Mouse (Mus musculus) lung, postnatal 0 days (tissue): ENCODE measurements at regions not wholly inside any gene's neighbourhood (a gene's known extent, or its start where the extent isn't known, plus 50 kb on each side); places are given as distances from the start of the nearest gene placed in this dataset.

Experiments used
- ATAC-seq: fragments of 200-750 bp; cut with Nextera tagmentation; 2 replicates; pipeline ENCODE4 v1.8.0; 2017; ENCODE audit warnings: moderate library complexity
- DNase-seq: peaks from one replicate; pipeline ENCODE4 v3.0.0-alpha.2; 2016; ENCODE audit warnings: low spot score
- H3K27ac ChIP-seq: fragments of 300-500 bp; sonication (generic); 2 replicates; pipeline ENCODE4 v1.5.1; 2014; ENCODE audit warnings: antibody characterized with exemption, mild to moderate bottlenecking, low read length, mixed read lengths
- H3K27me3 ChIP-seq: fragments of 300-500 bp; sonication (generic); replicated peaks from 2 replicates; pipeline ENCODE4 v1.6.1; 2014; ENCODE audit warnings: low read length, mixed read lengths; ENCODE audit not compliant: insufficient read depth
- H3K36me3 ChIP-seq: fragments of 300-500 bp; sonication (generic); 2 replicates; pipeline ENCODE4 v1.6.1; 2014; ENCODE audit warnings: low read length, mixed read lengths; ENCODE audit not compliant: insufficient read depth
- H3K4me1 ChIP-seq: fragments of 300-500 bp; sonication (generic); 2 replicates; pipeline ENCODE4 v1.6.1; 2014; ENCODE audit warnings: antibody characterized with exemption, low read depth, low read length, mixed read lengths; ENCODE audit not compliant: insufficient read depth
- H3K4me2 ChIP-seq: fragments of 300-500 bp; sonication (generic); replicated peaks from 2 replicates; pipeline ENCODE4 v1.6.1; 2014; ENCODE audit warnings: low read depth, mild to moderate bottlenecking, low read length, moderate library complexity, mixed read lengths
- H3K4me3 ChIP-seq: fragments of 300-500 bp; sonication (generic); 2 replicates; pipeline ENCODE4 v1.5.1; 2014; ENCODE audit warnings: low read depth, low read length
- H3K9ac ChIP-seq: fragments of 300-500 bp; sonication (generic); replicated peaks from 2 replicates; pipeline ENCODE4 v1.6.1; 2014; ENCODE audit warnings: low read depth, mild to moderate bottlenecking
- H3K9me3 ChIP-seq: fragments of 300-500 bp; sonication (generic); 2 replicates; pipeline ENCODE4 v1.6.1; 2016; ENCODE audit warnings: low read length, mixed read lengths
- CTCF ChIP-seq: IDR thresholded peaks from 2 replicates; pipeline ENCODE4 v1.5.1; 2016; ENCODE audit warnings: antibody characterized with exemption, mild to moderate bottlenecking
- EP300 ChIP-seq: IDR thresholded peaks from 2 replicates; pipeline ENCODE4 v1.6.1; 2016; ENCODE audit warnings: antibody characterized with exemption, mild to moderate bottlenecking, control low read depth
- WGBS: fragments of 180-500 bp; shearing (Covaris S2); extraction: QIAGEN DNeasy Blood & Tissue Kit; methylation state at CpG from one replicate; pipeline ENCODE4 v1.1.7; 2014; 5-methylcytosine and 5-hydroxymethylcytosine counted together

GRCm38 (mm10) chr15:36708471-36708870, 299.1 kb downstream of the Zfp706 start:
- DNase-seq, result peak; percentile 70
- H3K36me3 ChIP-seq, result no peaks in the 10 kb centered on the region
- ATAC-seq, result peak; percentile 68
- no peak overlapping the region for H3K4me3 ChIP-seq
- H3K9ac ChIP-seq, result no peak overlapping the region
- no peak overlapping the region for H3K4me2 ChIP-seq
- no peaks in the 10 kb centered on the region for H3K4me1 ChIP-seq
- H3K27ac ChIP-seq, result no peak overlapping the region
- WGBS, result 5% methylated on average over 3 of the region's 3 CpGs
- TF ChIP-seq CTCF, result peak; percentile 98
- TF ChIP-seq EP300, result no peak
- H3K27me3 ChIP-seq, result no peaks in the 10 kb centered on the region
- no peaks in the 10 kb centered on the region for H3K9me3 ChIP-seq

- 44% methylated on average over 4 of the region's 4 CpGs for WGBS
- TF ChIP-seq EP300 (no peak), CTCF (peak; percentile 87)
- no peaks in the 10 kb centered on the region for H3K4me1 ChIP-seq
- no peaks in the 10 kb centered on the region for H3K27me3 ChIP-seq
- no peak overlapping the region for H3K9ac ChIP-seq
- DNase-seq, result peak; percentile 81
- no peak overlapping the region for H3K4me3 ChIP-seq
- H3K27ac ChIP-seq, result no peak overlapping the region
- no peaks in the 10 kb centered on the region for H3K9me3 ChIP-seq
- peak; percentile 70 for ATAC-seq
- no peak overlapping the region for H3K4me2 ChIP-seq
- no peaks in the 10 kb centered on the region for H3K36me3 ChIP-seq
Measured at GRCm38 (mm10) chr15:36705990-36706389, 301.6 kb downstream of the Zfp706 start.

- DNase-seq, result no peak
- H3K36me3 ChIP-seq, result no peaks in the 10 kb centered on the region
- H3K27me3 ChIP-seq, result no peaks in the 10 kb centered on the region
- H3K4me1 ChIP-seq, result no peaks in the 10 kb centered on the region
- TF ChIP-seq CTCF (no peak), EP300 (no peak)
- no peak overlapping the region for H3K9ac ChIP-seq
- WGBS, result 20% methylated on average over 2 of the region's 2 CpGs
- H3K4me2 ChIP-seq, result no peak overlapping the region
- no peaks in the 10 kb centered on the region for H3K9me3 ChIP-seq
- no peak for ATAC-seq
- no peak overlapping the region for H3K4me3 ChIP-seq
- H3K27ac ChIP-seq, result no peak overlapping the region
Measured at GRCm38 (mm10) chr15:36705391-36705790, 302.2 kb downstream of the Zfp706 start.

- 28% methylated on average over 8 of the region's 8 CpGs for WGBS
- H3K9ac ChIP-seq, result no peak overlapping the region
- no peak overlapping the region for H3K4me2 ChIP-seq
- H3K27ac ChIP-seq, result no peak overlapping the region
- TF ChIP-seq EP300, result no peak
- no peak for TF ChIP-seq CTCF
- H3K4me3 ChIP-seq, result no peak overlapping the region
- H3K27me3 ChIP-seq, result no peaks in the 10 kb centered on the region
- DNase-seq (no peak), ATAC-seq (no peak)
- no peaks in the 10 kb centered on the region for H3K36me3 ChIP-seq
- H3K9me3 ChIP-seq, result no peaks in the 10 kb centered on the region
- no peaks in the 10 kb centered on the region for H3K4me1 ChIP-seq
Measured at GRCm38 (mm10) chr15:36701846-36702245, 305.7 kb downstream of the Zfp706 start.

GRCm38 (mm10) chr15:36700196-36700595, 307.4 kb downstream of the Zfp706 start:
- H3K4me3 ChIP-seq, result no peak overlapping the region
- H3K9ac ChIP-seq, result no peak overlapping the region
- no peak for TF ChIP-seq CTCF
- no peak for TF ChIP-seq EP300
- no peak overlapping the region for H3K4me2 ChIP-seq
- H3K9me3 ChIP-seq, result no peaks in the 10 kb centered on the region
- no peak for DNase-seq
- ATAC-seq, result no peak
- no peaks in the 10 kb centered on the region for H3K4me1 ChIP-seq
- H3K27ac ChIP-seq, result no peak overlapping the region
- no peaks in the 10 kb centered on the region for H3K27me3 ChIP-seq
- WGBS, result 58% methylated on average over 5 of the region's 5 CpGs
- H3K36me3 ChIP-seq, result no peaks in the 10 kb centered on the region

GRCm38 (mm10) chr15:36695199-36696129, 312.1 kb downstream of the Zfp706 start:
- Histone ChIP-seq H3K4me2 (peak overlapping the region; percentile 60), H3K36me3 (no peaks in the 10 kb centered on the region), H3K27me3 (no peaks in the 10 kb centered on the region), H3K9me3 (no peaks in the 10 kb centered on the region), H3K4me3 (peak overlapping the region; percentile 39), H3K27ac (no peak overlapping the region), H3K4me1 (no peaks in the 10 kb centered on the region), H3K9ac (peak overlapping the region; percentile 43; the same call in 1 of the 2 replicates)
- 26% methylated on average over 14 of the region's 14 CpGs for WGBS
- peak; percentile 89 for DNase-seq
- peak; percentile 92 for ATAC-seq
- no peak for TF ChIP-seq EP300
- TF ChIP-seq CTCF, result no peak
